In the genomic region with DNA sequence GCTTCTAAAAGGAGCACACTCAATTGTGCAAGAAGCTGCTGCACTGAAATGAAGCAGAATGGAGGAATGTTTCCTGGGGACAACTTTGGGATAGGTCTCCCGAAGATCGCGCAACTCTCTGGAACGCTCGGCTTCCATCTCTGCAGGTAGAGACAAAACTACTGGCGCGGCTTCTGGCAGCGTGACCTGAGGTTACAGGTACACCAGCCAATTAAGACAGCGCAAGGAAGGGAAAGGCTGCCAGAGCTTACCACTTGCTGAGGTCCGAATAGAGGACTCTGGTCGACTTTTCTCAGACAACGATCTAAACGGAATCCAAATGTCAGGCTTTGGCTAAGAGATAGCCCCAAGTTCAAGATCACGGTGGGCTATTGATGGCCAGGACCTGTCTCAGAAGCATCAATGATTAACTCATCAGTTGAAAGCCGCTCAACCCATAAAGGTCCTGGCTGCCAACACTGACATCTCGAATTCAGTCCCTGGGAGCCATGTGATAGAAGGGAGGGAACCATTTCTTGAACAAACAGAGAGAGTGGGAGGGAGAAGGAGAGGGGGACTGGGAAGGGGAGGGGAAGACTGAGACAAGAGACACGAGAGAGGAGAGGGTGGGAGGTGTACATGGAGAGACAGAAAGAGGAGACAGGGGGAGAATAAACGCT, we compare ENCODE assay signal across 8 mouse cellular contexts. TPM values are rescaled to one million over a fixed set of nuclear protein-coding genes. Genes with fewer than 3 reads are reported as not detected.
DNase-seq lines count a peak whose midpoint lies in the region; TF ChIP-seq lines count a peak whose summit lies in the region.

TSS of gene Marc2 (minus strand) at position 360 of the 659 bp plus-strand sequence.

- WGBS in midbrain, embryonic 10.5 days: 5% methylated on average over 18 of the region's 18 CpGs

- H3K9me3 ChIP-seq in ES-E14 (ENCODE audit: control insufficient read depth, insufficient read depth, low read depth, low read length): no peaks in the 10 kb centered on the region
- no peaks in the 10 kb centered on the region for H3K9me3 ChIP-seq in erythroblast, embryonic 14.5 days (ENCODE audit: control insufficient read depth, low read length)
- no peaks in the 10 kb centered on the region for H3K9me3 ChIP-seq in midbrain, embryonic 10.5 days (replicated peaks)

- H3K9ac ChIP-seq in ES-E14 (ENCODE audit: insufficient read depth, low read depth, low read length, poor library complexity, severe bottlenecking): peak within 1 kb of the TSS; percentile 79

- H3K4me1 ChIP-seq in ES-E14 (ENCODE audit: control insufficient read depth in 2 of 2, insufficient read depth in 2 of 2, low read length in 2 of 2, poor library complexity in 1 of 2): peaks cover 0 to 4% of the 10 kb centered on the region in 2 experiments; a peak in 3 of 4 replicates
- peaks cover 65% of the 10 kb centered on the region for H3K4me1 ChIP-seq in erythroblast, embryonic 14.5 days (ENCODE audit: control insufficient read depth)
- H3K4me1 ChIP-seq in midbrain, embryonic 10.5 days: peaks cover 25% of the 10 kb centered on the region

- peak within 1 kb of the TSS; percentile 79 to 81 for H3K4me3 ChIP-seq in ES-E14 (ENCODE audit: insufficient read depth in 1 of 2, low read depth in 1 of 2, low read length in 2 of 2, poor library complexity in 1 of 2, severe bottlenecking in 1 of 2)
- peak within 1 kb of the TSS; percentile 73 for H3K4me3 ChIP-seq in erythroblast, embryonic 14.5 days (replicated peaks)
- peak within 1 kb of the TSS; percentile 90 for H3K4me3 ChIP-seq in midbrain, embryonic 10.5 days

- no peak within 1 kb of the TSS for H3K27ac ChIP-seq in ES-E14 (ENCODE audit: insufficient read depth, low read depth, low read length, poor library complexity, severe bottlenecking)
- peak within 1 kb of the TSS; percentile 88 for H3K27ac ChIP-seq in midbrain, embryonic 10.5 days (replicated peaks)

- in situ Hi-C loops in ES-E14 (cut with MboI; ENCODE audit: low sequenced_read_pairs in 2 of 2, unreplicated experiment in 2 of 2): no loop called here

- intact Hi-C loops in heart, postnatal 10 days (cut with DNase I): no loop called here

- no peak for DNase-seq in frontal cortex, adult 2 months (ENCODE audit: extremely low spot score in 1 of 2, low spot score in 1 of 2)
- DNase-seq in frontal cortex, postnatal 14 days (ENCODE audit: low spot score in 2 of 2): no peak
- no peak for DNase-seq in ES-E14 (ENCODE audit: low read depth, low spot score)
- DNase-seq in heart, postnatal 10 days: no peak
- DNase-seq in layer of hippocampus, postnatal 10 days (ENCODE audit: low spot score in 2 of 2): peak in 1 of 2 experiments; percentile 32
- no peak for DNase-seq in midbrain, embryonic 10.5 days (ENCODE audit: low spot score)
- DNase-seq in ovary, postnatal 14 days (ENCODE audit: low spot score): no peak

- no peaks in the 10 kb centered on the region for H3K27me3 ChIP-seq in erythroblast, embryonic 14.5 days (ENCODE audit: control insufficient read depth)
- H3K27me3 ChIP-seq in midbrain, embryonic 10.5 days (ENCODE audit: low read depth, poor library complexity, severe bottlenecking): peaks cover 54% of the 10 kb centered on the region

- H3K36me3 ChIP-seq in ES-E14 (ENCODE audit: control insufficient read depth, insufficient read depth, low read length, poor library complexity, severe bottlenecking): no peaks in the 10 kb centered on the region
- H3K36me3 ChIP-seq in erythroblast, embryonic 14.5 days (ENCODE audit: control insufficient read depth): peaks cover 3% of the 10 kb centered on the region
- H3K36me3 ChIP-seq in midbrain, embryonic 10.5 days: no peaks in the 10 kb centered on the region

TF ChIP-seq in ES-E14, 5 proteins besides CTCF, POLR2A, EP300 and RAD21:
- TF ChIP-seq MAFK (IDR thresholded peaks at IDR 0.05; ENCODE audit: insufficient read depth, low read depth, low read length) (no peak), HCFC1 (IDR thresholded peaks at IDR 0.05; ENCODE audit: borderline replicate concordance, insufficient read depth, low read length) (0 out of 2 replicates have a peak, but pooled peaks have one; percentile 5)
TF ChIP-seq in ES-E14: peak in this region for 1.

RNA-seq across cellular contexts. Expression of gene Marc2, which starts in this region (rescaled TPM):
- polyA plus RNA-seq in frontal cortex, adult 2 months (2012; rRNA removed): 85.6 and 95.2 TPM in 2 replicates
- 58.1 and 76.4 TPM in 2 replicates for total RNA-seq in ES-E14 (2012; rRNA removed)
- 4.6 and 6.8 TPM in 2 replicates for polyA plus RNA-seq in erythroblast, embryonic 14.5 days (2012)
- total RNA-seq in heart, postnatal 10 days (2021): 100 to 1,000 TPM; 151 to 155 TPM
- 100 to 1,000 TPM in 1 of 2 experiments, 10 to 100 TPM in 1; 96.2 to 109 TPM for total RNA-seq in layer of hippocampus, postnatal 10 days (2021)
- 85.7 and 93.7 TPM in 2 replicates for polyA plus RNA-seq in midbrain, embryonic 10.5 days (2016; fragmentation: Nextera tagmentation; extraction: Ambion mirVana)

Comparison
In these comparisons a context has a peak if more than half of its experiments do, and no peak if none do; other contexts are left out.
1. RNA of gene Marc2 (polyA plus RNA-seq): 85.6 to 95.2 TPM in frontal cortex, adult 2 months and 85.7 to 93.7 TPM in midbrain, embryonic 10.5 days; 4.6 to 6.8 TPM in erythroblast, embryonic 14.5 days; every median in the first group is over 10 times any median in the second.
2. Peak in every context shown above with its lines, with median percentiles within 50 percentile points of each other: H3K4me3 ChIP-seq.